Mouse (Mus musculus): ENCODE results near the gene Cntnap2. TPM values are rescaled to one million over a fixed set of nuclear protein-coding genes. Genes with fewer than 3 reads are reported as not detected.

Gene Cntnap2
- polyA plus RNA-seq, 1 experiment = not detected

- Histone ChIP-seq H3K4me1 (ENCODE audit: control insufficient read depth, insufficient read depth, low read length) (no peaks in the 10 kb centered on the region), H3K4me3 (ENCODE audit: insufficient read depth, low read length) (no peak overlapping the region), H3K27ac (ENCODE audit: insufficient read depth, low read depth, low read length) (no peak overlapping the region)
- no peak for TF ChIP-seq POLR2A (IDR thresholded peaks at IDR 0.05; ENCODE audit: borderline replicate concordance, low read depth, low read length)
- no peak for TF ChIP-seq CTCF (IDR thresholded peaks at IDR 0.05; ENCODE audit: low read depth, low read length)
Observed at GRCm38 (mm10) chr6:45214330-45214729, 155.2 kb downstream of the Cntnap2 start.

DNA sequence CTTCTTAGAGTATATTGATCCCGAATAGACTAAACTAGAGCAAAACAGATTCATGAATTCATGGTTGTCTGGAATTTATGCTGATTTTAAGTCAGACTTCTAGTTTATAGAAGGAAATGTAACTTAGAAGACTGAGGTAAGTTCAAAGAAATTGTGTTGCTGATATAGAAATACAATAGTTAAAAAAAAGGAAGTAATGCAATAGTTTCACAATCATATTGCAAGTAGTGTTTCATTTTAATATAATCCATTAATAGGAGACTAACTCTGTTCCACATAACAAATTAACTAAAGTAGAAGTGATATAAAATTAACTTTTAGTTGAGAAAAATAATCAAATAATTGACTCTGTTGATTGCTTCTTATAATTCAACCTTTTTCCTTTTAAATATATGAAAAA, 169.8 kb downstream of the Cntnap2 start:
- no peak overlapping the region for H3K27ac ChIP-seq (ENCODE audit: insufficient read depth, low read depth, low read length)
- H3K4me3 ChIP-seq (ENCODE audit: insufficient read depth, low read length) = no peak overlapping the region
- TF ChIP-seq POLR2A (IDR thresholded peaks at IDR 0.05; ENCODE audit: borderline replicate concordance, low read depth, low read length) = no peak
- no peak for TF ChIP-seq CTCF (IDR thresholded peaks at IDR 0.05; ENCODE audit: low read depth, low read length)
- H3K4me1 ChIP-seq (ENCODE audit: control insufficient read depth, insufficient read depth, low read length) = no peaks in the 10 kb centered on the region

DNA sequence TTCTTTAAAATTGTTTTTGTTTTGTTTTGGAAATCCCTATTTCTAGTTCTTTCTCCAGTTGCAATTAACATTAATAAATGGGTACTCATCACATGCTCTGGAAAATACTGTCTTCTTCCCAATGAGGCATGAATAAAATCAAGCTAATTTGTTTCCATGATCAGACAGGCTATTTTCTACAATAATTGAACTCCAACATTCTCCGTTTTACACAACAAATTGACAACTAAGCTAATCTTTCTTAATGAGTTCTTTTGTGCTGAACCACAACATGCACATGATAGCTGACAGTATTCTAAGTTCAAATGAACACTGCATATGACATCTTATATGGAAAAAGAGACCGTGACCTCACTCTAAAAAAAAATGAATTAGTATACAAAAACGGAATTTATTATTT, 173.4 kb downstream of the Cntnap2 start:
- H3K27ac ChIP-seq (ENCODE audit: insufficient read depth, low read depth, low read length) = no peak overlapping the region
- no peak for TF ChIP-seq POLR2A (IDR thresholded peaks at IDR 0.05; ENCODE audit: borderline replicate concordance, low read depth, low read length)
- TF ChIP-seq CTCF (IDR thresholded peaks at IDR 0.05; ENCODE audit: low read depth, low read length) = no peak
- H3K4me3 ChIP-seq (ENCODE audit: insufficient read depth, low read length) = no peak overlapping the region
- H3K4me1 ChIP-seq (ENCODE audit: control insufficient read depth, insufficient read depth, low read length) = no peaks in the 10 kb centered on the region

DNA sequence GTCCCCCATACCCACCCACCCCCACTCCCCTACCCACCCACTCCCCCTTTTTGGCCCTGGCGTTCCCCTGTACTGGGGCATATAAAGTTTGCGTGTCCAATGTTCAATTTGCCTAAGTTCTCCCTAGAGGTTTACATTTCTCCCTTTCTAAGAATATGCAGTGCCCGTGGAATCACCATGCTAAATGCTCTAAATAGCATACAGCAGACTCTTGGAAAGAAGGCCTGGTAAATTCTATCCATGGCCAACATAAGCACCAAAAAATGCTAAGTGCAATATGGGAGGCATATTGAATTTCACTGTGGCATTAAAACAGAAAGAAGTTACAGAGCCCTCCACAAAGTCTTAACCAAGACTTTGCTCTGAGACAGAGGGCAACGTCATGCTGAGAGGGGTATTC, 177.4 kb downstream of the Cntnap2 start:
- Histone ChIP-seq H3K4me1 (ENCODE audit: control insufficient read depth, insufficient read depth, low read length) (peaks cover 3% of the 10 kb centered on the region), H3K27ac (ENCODE audit: insufficient read depth, low read depth, low read length) (no peak overlapping the region), H3K4me3 (ENCODE audit: insufficient read depth, low read length) (no peak overlapping the region)
- TF ChIP-seq POLR2A (IDR thresholded peaks at IDR 0.05; ENCODE audit: borderline replicate concordance, low read depth, low read length) (no peak), CTCF (IDR thresholded peaks at IDR 0.05; ENCODE audit: low read depth, low read length) (no peak)

- H3K27ac ChIP-seq (ENCODE audit: insufficient read depth, low read depth, low read length) = no peak overlapping the region
- H3K4me1 ChIP-seq (ENCODE audit: control insufficient read depth, insufficient read depth, low read length) = peaks cover 6% of the 10 kb centered on the region
- TF ChIP-seq POLR2A (IDR thresholded peaks at IDR 0.05; ENCODE audit: borderline replicate concordance, low read depth, low read length) (no peak), CTCF (IDR thresholded peaks at IDR 0.05; ENCODE audit: low read depth, low read length) (no peak)
- H3K4me3 ChIP-seq (ENCODE audit: insufficient read depth, low read length) = no peak overlapping the region
Observed at GRCm38 (mm10) chr6:45238117-45238516, 179.0 kb downstream of the Cntnap2 start.

DNA sequence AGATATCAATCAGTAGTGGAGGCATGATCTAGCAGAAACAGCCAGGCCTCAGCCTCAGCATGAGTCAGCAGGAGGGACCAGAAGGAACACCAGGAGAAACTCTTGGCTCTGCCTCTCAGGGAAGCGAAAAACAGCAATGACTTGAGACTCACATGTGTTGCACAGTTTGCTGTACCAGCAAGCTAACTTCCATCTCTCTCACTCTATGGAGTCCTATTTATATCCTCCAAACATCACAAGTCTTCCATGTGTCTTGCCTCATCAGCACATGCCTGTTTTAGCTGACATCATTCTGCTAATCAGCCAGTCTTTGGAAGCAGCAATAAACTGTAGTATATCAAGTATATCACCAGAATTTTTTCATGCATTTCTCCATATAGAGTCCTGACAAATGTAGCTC, 182.1 kb downstream of the Cntnap2 start:
- H3K4me3 ChIP-seq (ENCODE audit: insufficient read depth, low read length) = no peak overlapping the region
- peak overlapping the region; percentile 88 for H3K27ac ChIP-seq (ENCODE audit: insufficient read depth, low read depth, low read length)
- H3K4me1 ChIP-seq (ENCODE audit: control insufficient read depth, insufficient read depth, low read length) = peaks cover 6% of the 10 kb centered on the region
- no peak for TF ChIP-seq POLR2A (IDR thresholded peaks at IDR 0.05; ENCODE audit: borderline replicate concordance, low read depth, low read length)
- TF ChIP-seq CTCF (IDR thresholded peaks at IDR 0.05; ENCODE audit: low read depth, low read length) = no peak

GRCm38 (mm10) chr6:45244680-45245079, 185.5 kb downstream of the Cntnap2 start:
- H3K4me1 ChIP-seq (ENCODE audit: control insufficient read depth, insufficient read depth, low read length) = peaks cover 6% of the 10 kb centered on the region
- TF ChIP-seq CTCF (IDR thresholded peaks at IDR 0.05; ENCODE audit: low read depth, low read length) = no peak
- no peak for TF ChIP-seq POLR2A (IDR thresholded peaks at IDR 0.05; ENCODE audit: borderline replicate concordance, low read depth, low read length)
- no peak overlapping the region for H3K27ac ChIP-seq (ENCODE audit: insufficient read depth, low read depth, low read length)
- H3K4me3 ChIP-seq (ENCODE audit: insufficient read depth, low read length) = no peak overlapping the region

- H3K27ac ChIP-seq (ENCODE audit: insufficient read depth, low read depth, low read length) = no peak overlapping the region
- no peak for TF ChIP-seq CTCF (IDR thresholded peaks at IDR 0.05; ENCODE audit: low read depth, low read length)
- no peak for TF ChIP-seq POLR2A (IDR thresholded peaks at IDR 0.05; ENCODE audit: borderline replicate concordance, low read depth, low read length)
- no peak overlapping the region for H3K4me3 ChIP-seq (ENCODE audit: insufficient read depth, low read length)
Observed at GRCm38 (mm10) chr6:45258047-45258446, 198.9 kb downstream of the Cntnap2 start.

DNA sequence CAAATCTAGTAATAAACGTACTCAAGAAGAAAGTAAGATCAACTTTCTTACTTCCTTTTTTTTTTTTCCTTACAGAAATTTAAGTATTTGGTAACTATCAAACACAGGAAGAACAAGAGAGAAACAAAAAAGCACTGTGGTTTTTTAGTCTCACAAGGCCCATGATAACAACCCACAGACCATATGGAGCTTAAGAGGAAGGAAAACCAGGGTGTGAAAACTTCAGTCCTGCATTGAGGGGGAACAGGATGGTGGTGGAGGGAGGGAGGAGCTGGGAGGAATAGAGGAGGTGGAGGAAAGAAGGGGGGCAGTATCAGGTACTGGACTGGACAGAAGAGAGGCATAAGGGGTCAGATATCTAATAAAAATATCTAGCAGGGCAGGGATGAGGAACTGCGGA, 212.4 kb downstream of the Cntnap2 start:
- Histone ChIP-seq H3K27ac (ENCODE audit: insufficient read depth, low read depth, low read length) (peak overlapping the region; percentile 55), H3K4me3 (ENCODE audit: insufficient read depth, low read length) (no peak overlapping the region), H3K4me1 (ENCODE audit: control insufficient read depth, insufficient read depth, low read length) (peaks cover 13% of the 10 kb centered on the region)
- TF ChIP-seq POLR2A (IDR thresholded peaks at IDR 0.05; ENCODE audit: borderline replicate concordance, low read depth, low read length) = no peak
- TF ChIP-seq CTCF (IDR thresholded peaks at IDR 0.05; ENCODE audit: low read depth, low read length) = no peak

More at GRCm38 (mm10) chr6:45258047-45258446, 198.9 kb downstream of the Cntnap2 start:
- no peaks in the 10 kb centered on the region for H3K4me1 ChIP-seq (ENCODE audit: control insufficient read depth, insufficient read depth, low read length)

GRCm38 (mm10) chr6:45273259-45273775, 214.2 kb downstream of the Cntnap2 start:
- TF ChIP-seq CTCF (IDR thresholded peaks at IDR 0.05; ENCODE audit: low read depth, low read length) = no peak
- peaks cover 13% of the 10 kb centered on the region for H3K4me1 ChIP-seq (ENCODE audit: control insufficient read depth, insufficient read depth, low read length)
- H3K27ac ChIP-seq (ENCODE audit: insufficient read depth, low read depth, low read length) = no peak overlapping the region
- H3K4me3 ChIP-seq (ENCODE audit: insufficient read depth, low read length) = no peak overlapping the region

DNA sequence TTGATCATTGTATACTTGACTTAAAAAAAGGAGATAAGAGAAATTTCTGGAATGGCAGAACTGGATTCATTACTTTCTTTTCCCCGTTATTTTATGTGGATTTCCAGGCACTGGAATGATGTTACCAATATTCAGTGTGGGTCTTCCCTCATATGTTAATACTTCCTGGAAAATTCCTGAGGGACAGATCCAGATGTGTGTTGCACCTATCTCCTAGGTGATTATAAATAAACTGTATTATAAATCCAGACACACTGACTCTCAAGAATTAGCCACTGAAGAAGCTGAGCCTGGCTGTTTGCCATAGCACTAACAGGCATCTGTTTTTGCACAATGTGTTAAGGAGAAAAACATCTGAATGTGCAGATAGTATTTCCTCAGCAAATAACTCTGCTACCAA, 231.0 kb downstream of the Cntnap2 start:
- TF ChIP-seq POLR2A (IDR thresholded peaks at IDR 0.05; ENCODE audit: borderline replicate concordance, low read depth, low read length) (no peak), CTCF (IDR thresholded peaks at IDR 0.05; ENCODE audit: low read depth, low read length) (no peak)
- Histone ChIP-seq H3K4me3 (ENCODE audit: insufficient read depth, low read length) (no peak overlapping the region), H3K27ac (ENCODE audit: insufficient read depth, low read depth, low read length) (no peak overlapping the region), H3K4me1 (ENCODE audit: control insufficient read depth, insufficient read depth, low read length) (no peaks in the 10 kb centered on the region)
